Mouse (Mus musculus): Measurements from ENCODE around the gene Csad. TPM values are rescaled to one million over a fixed set of nuclear protein-coding genes. Genes with fewer than 3 reads are reported as not detected.

Csad gene
- polyA plus RNA-seq, 1 experiment from 2014 or later, result 34.6 TPM

DNA sequence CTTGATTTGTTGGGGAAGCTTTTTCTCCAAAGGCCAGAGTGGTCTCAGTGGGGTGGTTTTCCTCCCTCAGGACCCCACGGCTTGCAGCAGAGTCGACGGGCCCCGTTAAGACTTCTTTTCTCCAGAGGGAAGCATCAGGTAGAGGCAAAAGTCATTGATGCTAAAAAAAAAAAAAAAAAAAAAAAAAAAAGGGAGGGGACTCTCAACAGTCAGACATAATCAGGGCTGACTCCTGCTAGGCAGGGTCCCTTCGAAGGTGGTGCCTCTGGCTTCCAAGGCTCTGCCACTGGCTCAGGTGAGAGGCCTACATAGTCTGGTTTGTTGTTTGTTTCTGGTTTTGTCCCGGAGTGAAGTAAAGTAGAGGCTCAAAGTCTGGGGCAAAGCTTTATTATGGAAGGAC lies 11.1 kb upstream of the Csad start:
- H3K27me3 ChIP-seq (ENCODE audit: control insufficient read depth, insufficient read depth, low read length), result no peaks in the 10 kb centered on the region
- 72% methylated on average over 6 of the region's 6 CpGs for WGBS
- ATAC-seq (replicated peaks; ENCODE audit: insufficient number of reproducible peaks, low FRiP score, low TSS enrichment, low read depth) (no peak), DNase-seq (ENCODE audit: low spot score) (no peak)
- no peak overlapping the region for H3K4me2 ChIP-seq (ENCODE audit: low read depth, low read length)
- no peaks in the 10 kb centered on the region for H3K4me1 ChIP-seq (ENCODE audit: control insufficient read depth, insufficient read depth, low read length)
- H3K36me3 ChIP-seq (replicated peaks; ENCODE audit: control insufficient read depth, insufficient read depth, low read depth, low read length), result peaks cover 8% of the 10 kb centered on the region
- no peak overlapping the region for H3K4me3 ChIP-seq (ENCODE audit: low read depth, low read length)
- no peak overlapping the region for H3K9ac ChIP-seq (replicated peaks; ENCODE audit: low read length)
- no peaks in the 10 kb centered on the region for H3K9me3 ChIP-seq (replicated peaks; ENCODE audit: control insufficient read depth, low read length)
- H3K27ac ChIP-seq (replicated peaks; ENCODE audit: low read depth, low read length), result no peak overlapping the region

DNA sequence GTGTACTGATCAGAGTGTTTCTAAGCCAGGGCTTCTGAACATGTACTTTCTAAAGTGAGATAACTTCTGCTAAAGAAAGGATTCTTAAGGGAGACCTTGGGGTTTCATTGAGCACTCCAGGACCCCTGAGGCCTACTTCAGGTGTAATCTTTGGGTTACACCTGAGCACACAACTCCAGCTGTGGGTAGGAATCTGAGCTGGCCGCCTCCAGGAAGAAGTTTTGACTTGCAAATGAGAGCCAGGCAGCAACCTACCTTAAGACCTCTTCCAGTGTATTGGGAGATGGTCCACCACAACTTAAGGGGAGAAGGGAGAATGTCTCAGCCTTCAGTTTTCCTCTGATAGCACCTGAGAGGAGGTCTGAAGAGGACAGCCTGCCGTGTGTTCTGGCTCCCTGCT lies 9.6 kb upstream of the Csad start:
- Histone ChIP-seq H3K9ac (replicated peaks; ENCODE audit: low read length) (no peak overlapping the region; the same call in 1 of the 2 replicates), H3K4me3 (ENCODE audit: low read depth, low read length) (no peak overlapping the region), H3K4me1 (ENCODE audit: control insufficient read depth, insufficient read depth, low read length) (no peaks in the 10 kb centered on the region), H3K4me2 (ENCODE audit: low read depth, low read length) (no peak overlapping the region), H3K9me3 (replicated peaks; ENCODE audit: control insufficient read depth, low read length) (no peaks in the 10 kb centered on the region), H3K27ac (replicated peaks; ENCODE audit: low read depth, low read length) (no peak overlapping the region), H3K27me3 (ENCODE audit: control insufficient read depth, insufficient read depth, low read length) (no peaks in the 10 kb centered on the region), H3K36me3 (replicated peaks; ENCODE audit: control insufficient read depth, insufficient read depth, low read depth, low read length) (peaks cover 8% of the 10 kb centered on the region)
- DNase-seq (ENCODE audit: low spot score) (no peak), ATAC-seq (replicated peaks; ENCODE audit: insufficient number of reproducible peaks, low FRiP score, low TSS enrichment, low read depth) (no peak)
- 34% methylated on average over 2 of the region's 2 CpGs for WGBS

DNA sequence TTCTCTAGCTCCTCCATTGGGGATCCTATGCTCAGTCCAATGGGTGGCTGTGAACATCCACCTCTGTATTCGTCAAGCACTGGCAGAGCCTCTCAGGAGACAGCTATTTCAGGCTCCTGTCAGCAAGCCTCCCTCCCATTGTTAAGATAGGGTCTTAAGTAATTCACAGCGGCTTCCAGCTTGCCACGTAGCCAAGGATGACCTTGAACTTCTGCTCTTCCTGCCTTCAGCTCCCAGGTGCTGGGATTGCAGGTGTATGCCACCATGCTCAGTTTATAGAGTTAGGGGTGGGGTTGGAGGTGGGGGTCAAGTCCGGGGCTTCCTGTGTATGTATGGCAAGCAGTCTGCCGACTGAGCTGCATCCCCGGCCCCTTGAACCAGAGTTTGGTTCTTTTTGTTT lies 7.4 kb upstream of the Csad start:
- Histone ChIP-seq H3K36me3 (replicated peaks; ENCODE audit: control insufficient read depth, insufficient read depth, low read depth, low read length) (peaks cover 19% of the 10 kb centered on the region), H3K4me1 (ENCODE audit: control insufficient read depth, insufficient read depth, low read length) (no peaks in the 10 kb centered on the region), H3K4me2 (ENCODE audit: low read depth, low read length) (no peak overlapping the region), H3K4me3 (ENCODE audit: low read depth, low read length) (no peak overlapping the region), H3K9ac (replicated peaks; ENCODE audit: low read length) (no peak overlapping the region), H3K27me3 (ENCODE audit: control insufficient read depth, insufficient read depth, low read length) (no peaks in the 10 kb centered on the region), H3K27ac (replicated peaks; ENCODE audit: low read depth, low read length) (no peak overlapping the region), H3K9me3 (replicated peaks; ENCODE audit: control insufficient read depth, low read length) (no peaks in the 10 kb centered on the region)
- DNase-seq (ENCODE audit: low spot score) (no peak), ATAC-seq (replicated peaks; ENCODE audit: insufficient number of reproducible peaks, low FRiP score, low TSS enrichment, low read depth) (no peak)
- WGBS, result 91% methylated on average over 6 of the region's 6 CpGs

DNA sequence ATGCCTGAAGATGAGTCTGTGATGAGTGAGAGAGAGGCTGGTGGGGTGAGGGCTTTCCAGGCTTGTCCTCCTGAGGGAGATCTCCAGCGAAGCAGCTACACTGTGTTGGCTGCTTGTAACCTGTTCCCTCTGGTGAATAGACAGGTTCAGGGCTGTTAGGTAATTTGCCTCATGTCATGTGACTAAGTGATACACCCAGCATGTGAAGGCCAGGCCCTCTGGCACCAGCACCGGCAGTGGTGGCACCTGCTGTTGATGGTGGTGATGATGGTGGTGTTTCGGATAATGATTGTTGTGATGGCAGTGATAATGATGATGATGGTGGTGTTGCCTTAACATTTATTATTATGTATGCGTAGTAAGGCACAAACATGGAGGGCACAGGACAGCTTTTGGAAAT lies 6.3 kb upstream of the Csad start:
- no peak for ATAC-seq (replicated peaks; ENCODE audit: insufficient number of reproducible peaks, low FRiP score, low TSS enrichment, low read depth)
- Histone ChIP-seq H3K27me3 (ENCODE audit: control insufficient read depth, insufficient read depth, low read length) (no peaks in the 10 kb centered on the region), H3K4me1 (ENCODE audit: control insufficient read depth, insufficient read depth, low read length) (no peaks in the 10 kb centered on the region), H3K36me3 (replicated peaks; ENCODE audit: control insufficient read depth, insufficient read depth, low read depth, low read length) (peaks cover 19% of the 10 kb centered on the region), H3K9me3 (replicated peaks; ENCODE audit: control insufficient read depth, low read length) (no peaks in the 10 kb centered on the region), H3K4me2 (ENCODE audit: low read depth, low read length) (no peak overlapping the region), H3K9ac (replicated peaks; ENCODE audit: low read length) (no peak overlapping the region), H3K4me3 (ENCODE audit: low read depth, low read length) (no peak overlapping the region), H3K27ac (replicated peaks; ENCODE audit: low read depth, low read length) (no peak overlapping the region)
- 99% methylated on average over 4 of the region's 4 CpGs for WGBS
- DNase-seq (ENCODE audit: low spot score), result no peak

DNA sequence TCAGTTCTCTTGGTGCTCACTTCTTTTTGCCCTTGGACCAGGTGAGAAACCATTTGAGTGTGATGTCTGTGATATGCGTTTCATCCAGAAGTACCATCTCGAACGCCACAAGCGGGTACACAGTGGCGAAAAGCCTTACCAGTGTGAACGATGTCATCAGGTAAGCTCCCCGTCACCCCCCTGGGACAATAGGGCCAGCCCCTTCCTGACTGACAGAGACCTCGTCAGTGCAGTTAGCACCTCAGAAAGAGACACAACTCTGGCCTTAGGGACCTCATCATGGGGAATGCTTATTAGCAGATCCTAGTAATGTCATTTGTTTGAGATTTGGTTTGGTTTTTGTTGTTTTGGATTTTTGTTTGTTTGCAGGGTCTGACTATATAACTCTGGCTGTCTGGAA lies 4.6 kb upstream of the Csad start:
- Histone ChIP-seq H3K4me1 (ENCODE audit: control insufficient read depth, insufficient read depth, low read length) (no peaks in the 10 kb centered on the region), H3K27ac (replicated peaks; ENCODE audit: low read depth, low read length) (no peak overlapping the region), H3K36me3 (replicated peaks; ENCODE audit: control insufficient read depth, insufficient read depth, low read depth, low read length) (peaks cover 16% of the 10 kb centered on the region), H3K9me3 (replicated peaks; ENCODE audit: control insufficient read depth, low read length) (no peaks in the 10 kb centered on the region), H3K4me3 (ENCODE audit: low read depth, low read length) (no peak overlapping the region), H3K4me2 (ENCODE audit: low read depth, low read length) (no peak overlapping the region), H3K27me3 (ENCODE audit: control insufficient read depth, insufficient read depth, low read length) (no peaks in the 10 kb centered on the region), H3K9ac (replicated peaks; ENCODE audit: low read length) (no peak overlapping the region)
- ATAC-seq (replicated peaks; ENCODE audit: insufficient number of reproducible peaks, low FRiP score, low TSS enrichment, low read depth) (no peak), DNase-seq (ENCODE audit: low spot score) (no peak)
- 91% methylated on average over 8 of the region's 8 CpGs for WGBS

DNA sequence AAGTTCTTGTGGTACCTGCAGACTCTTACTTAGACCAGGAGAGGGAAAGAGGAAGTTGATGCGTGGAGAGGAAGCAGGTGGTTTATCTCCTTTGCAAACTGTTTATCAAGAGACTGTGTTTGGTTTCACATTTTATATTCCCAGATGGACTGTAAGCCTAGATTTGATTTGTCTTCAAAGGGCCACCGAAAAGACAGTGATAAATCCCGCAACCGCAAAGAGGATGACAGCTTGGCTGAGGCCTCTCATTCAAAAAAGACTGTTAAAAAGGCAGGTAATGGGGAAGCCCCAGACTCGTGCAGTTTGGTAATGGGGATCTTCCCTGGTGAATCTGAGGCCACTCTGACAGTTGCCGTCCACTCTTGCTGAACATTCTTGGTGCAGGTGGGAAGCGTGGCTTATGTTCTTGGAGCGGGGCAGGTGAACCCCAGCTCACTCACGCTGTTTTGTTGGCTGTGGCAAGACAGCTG lies 3.6 kb upstream of the Csad start:
- no peak overlapping the region for H3K9ac ChIP-seq (replicated peaks; ENCODE audit: low read length)

DNA sequence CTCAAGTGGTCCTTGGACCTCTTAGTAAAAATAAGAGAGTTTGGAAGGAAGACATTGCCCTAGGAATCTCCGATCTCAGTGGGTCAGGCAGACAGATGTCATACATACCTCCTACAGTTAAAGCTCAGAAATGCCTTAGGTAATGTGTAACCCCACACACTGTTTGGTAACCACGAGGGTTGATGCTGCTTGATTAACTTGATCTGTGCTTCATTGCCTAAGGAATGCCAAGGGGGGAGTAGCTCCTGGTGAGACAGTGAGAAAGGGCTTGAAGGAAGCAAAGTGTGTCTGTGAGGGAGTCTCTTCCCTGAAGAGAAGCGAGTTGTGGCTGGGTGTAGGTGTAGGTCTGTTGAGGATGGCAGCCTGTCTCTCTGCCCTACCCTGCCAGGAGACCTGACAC lies 2.8 kb upstream of the Csad start:
- ATAC-seq (replicated peaks; ENCODE audit: insufficient number of reproducible peaks, low FRiP score, low TSS enrichment, low read depth), result no peak
- peaks cover 12% of the 10 kb centered on the region for H3K36me3 ChIP-seq (replicated peaks; ENCODE audit: control insufficient read depth, insufficient read depth, low read depth, low read length)
- H3K4me3 ChIP-seq (ENCODE audit: low read depth, low read length), result no peak overlapping the region
- no peaks in the 10 kb centered on the region for H3K9me3 ChIP-seq (replicated peaks; ENCODE audit: control insufficient read depth, low read length)
- 81% methylated on average over 3 of the region's 3 CpGs for WGBS
- no peak overlapping the region for H3K27ac ChIP-seq (replicated peaks; ENCODE audit: low read depth, low read length)
- no peak overlapping the region for H3K4me2 ChIP-seq (ENCODE audit: low read depth, low read length)
- H3K27me3 ChIP-seq (ENCODE audit: control insufficient read depth, insufficient read depth, low read length), result no peaks in the 10 kb centered on the region
- no peak for DNase-seq (ENCODE audit: low spot score)
- H3K4me1 ChIP-seq (ENCODE audit: control insufficient read depth, insufficient read depth, low read length), result no peaks in the 10 kb centered on the region
- H3K9ac ChIP-seq (replicated peaks; ENCODE audit: low read length), result no peak overlapping the region

More for the DNA sequence above, 3.6 kb upstream of the Csad start:
- Histone ChIP-seq H3K27ac (replicated peaks; ENCODE audit: low read depth, low read length) (no peak overlapping the region), H3K27me3 (ENCODE audit: control insufficient read depth, insufficient read depth, low read length) (no peaks in the 10 kb centered on the region), H3K4me3 (ENCODE audit: low read depth, low read length) (no peak overlapping the region), H3K36me3 (replicated peaks; ENCODE audit: control insufficient read depth, insufficient read depth, low read depth, low read length) (peaks cover 15% of the 10 kb centered on the region), H3K4me1 (ENCODE audit: control insufficient read depth, insufficient read depth, low read length) (no peaks in the 10 kb centered on the region), H3K9me3 (replicated peaks; ENCODE audit: control insufficient read depth, low read length) (no peaks in the 10 kb centered on the region), H3K4me2 (ENCODE audit: low read depth, low read length) (no peak overlapping the region)
- WGBS, result 89% methylated on average over 9 of the region's 9 CpGs
- no peak for ATAC-seq (replicated peaks; ENCODE audit: insufficient number of reproducible peaks, low FRiP score, low TSS enrichment, low read depth)
- no peak for DNase-seq (ENCODE audit: low spot score)

DNA sequence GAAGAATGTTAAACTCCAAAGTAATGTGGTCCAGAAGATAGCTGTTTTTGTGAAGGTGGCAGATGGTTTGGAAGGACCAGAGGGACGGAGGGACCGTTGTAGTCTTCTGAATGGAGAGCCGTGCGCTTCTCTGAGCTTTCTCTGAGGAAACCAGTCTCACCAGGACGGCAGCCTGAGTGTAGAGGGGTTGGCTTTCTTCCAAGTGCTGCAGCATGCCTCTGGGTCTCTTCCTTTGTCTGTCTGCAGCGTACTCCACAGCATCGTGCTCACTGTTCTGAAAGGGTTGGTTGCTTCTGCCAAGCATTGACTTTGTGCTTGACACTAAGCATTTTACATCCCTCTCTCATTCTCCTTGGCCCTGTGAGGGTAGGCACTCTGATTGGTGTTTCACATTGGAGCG lies 1.3 kb upstream of the Csad start:
- H3K4me2 ChIP-seq (ENCODE audit: low read depth, low read length), result peak overlapping the region; percentile 48
- H3K4me1 ChIP-seq (ENCODE audit: control insufficient read depth, insufficient read depth, low read length), result no peaks in the 10 kb centered on the region
- H3K36me3 ChIP-seq (replicated peaks; ENCODE audit: control insufficient read depth, insufficient read depth, low read depth, low read length), result peaks cover 12% of the 10 kb centered on the region
- H3K27me3 ChIP-seq (ENCODE audit: control insufficient read depth, insufficient read depth, low read length), result no peaks in the 10 kb centered on the region
- ATAC-seq (replicated peaks; ENCODE audit: insufficient number of reproducible peaks, low FRiP score, low TSS enrichment, low read depth) (no peak), DNase-seq (ENCODE audit: low spot score) (no peak)
- H3K9ac ChIP-seq (replicated peaks; ENCODE audit: low read length), result peak overlapping the region; percentile 43
- no peaks in the 10 kb centered on the region for H3K9me3 ChIP-seq (replicated peaks; ENCODE audit: control insufficient read depth, low read length)
- WGBS, result 73% methylated on average over 8 of the region's 8 CpGs
- 0 out of 2 replicates have a peak overlapping the region, but pooled peaks have one; percentile 3 for H3K27ac ChIP-seq (replicated peaks; ENCODE audit: low read depth, low read length)
- H3K4me3 ChIP-seq (ENCODE audit: low read depth, low read length), result peak overlapping the region; percentile 85

All from embryonic facial prominence, embryonic 11.5 days (tissue).